Mouse (Mus musculus) hindbrain, embryonic 11.5 days (tissue): ENCODE results near the gene Sulf2. TPM values are rescaled to one million over a fixed set of nuclear protein-coding genes. Genes with fewer than 3 reads are reported as not detected.
A peak's percentile ranks its signal among the peaks of the same experiment; 100 is the strongest.

ENCODE experiments used
- ATAC-seq: fragments of 200-750 bp; cut with Nextera tagmentation; 2 replicates; pipeline ENCODE4 v1.8.0; 2017; ENCODE audit warnings: mild to moderate bottlenecking, moderate TSS enrichment, moderate library complexity; ENCODE audit not compliant: low FRiP score
- DNase-seq: peaks from one replicate; pipeline ENCODE4 v3.0.0-alpha.2; 2015; ENCODE audit warnings: low spot score
- H3K27ac ChIP-seq: fragments of 300-500 bp; sonication (generic); 2 replicates; pipeline ENCODE4 v1.5.1; 2014; ENCODE audit warnings: mild to moderate bottlenecking, low read depth, low read length
- H3K27me3 ChIP-seq: fragments of 300-500 bp; sonication (generic); 2 replicates; pipeline ENCODE4 v1.6.1; 2014; ENCODE audit warnings: mild to moderate bottlenecking, low read length, moderate library complexity, mixed read lengths; ENCODE audit not compliant: control insufficient read depth, insufficient read depth
- H3K36me3 ChIP-seq: fragments of 300-500 bp; sonication (generic); 2 replicates; pipeline ENCODE4 v1.6.1; 2014; ENCODE audit warnings: mild to moderate bottlenecking, low read length, moderate library complexity, mixed read lengths; ENCODE audit not compliant: control insufficient read depth, insufficient read depth
- H3K4me1 ChIP-seq: fragments of 300-500 bp; sonication (generic); replicated peaks from 2 replicates; pipeline ENCODE4 v1.6.1; 2014; ENCODE audit warnings: low read length, mixed read lengths; ENCODE audit not compliant: control insufficient read depth, insufficient read depth
- H3K4me2 ChIP-seq: fragments of 300-500 bp; sonication (generic); replicated peaks from 2 replicates; pipeline ENCODE4 v1.6.1; 2014; ENCODE audit warnings: mild to moderate bottlenecking, low read depth, low read length
- H3K4me3 ChIP-seq: fragments of 300-500 bp; sonication (generic); 2 replicates; pipeline ENCODE4 v1.5.1; 2014; ENCODE audit warnings: low read depth, low read length
- H3K9ac ChIP-seq: fragments of 300-500 bp; sonication (generic); 2 replicates; pipeline ENCODE4 v1.6.1; 2014; ENCODE audit warnings: low read depth, low read length
- H3K9me3 ChIP-seq: fragments of 300-500 bp; sonication (generic); 2 replicates; pipeline ENCODE4 v1.6.1; 2016; ENCODE audit warnings: low read length; ENCODE audit not compliant: control insufficient read depth
- WGBS: fragments of 180-500 bp; shearing (Covaris S2); extraction: QIAGEN DNeasy Blood & Tissue Kit; methylation state at CpG from one replicate; pipeline ENCODE4 v1.1.7; 2014; 5-methylcytosine and 5-hydroxymethylcytosine counted together
- polyA plus RNA-seq: library from polyadenylated mRNA; unstranded; fragments of >200 nt; fragmentation: Nextera tagmentation; extraction: Ambion mirVana; gene quantifications from 2 replicates; pipeline ENCODE4 v1.2.1, GENCODE M21; 2014

Gene Sulf2
- polyA plus RNA-seq, 1 experiment from 2014 or later: 115 TPM

- no peak overlapping the region for H3K4me3 ChIP-seq
- no peaks in the 10 kb centered on the region for H3K36me3 ChIP-seq
- ATAC-seq (peak; percentile 83), DNase-seq (peak; percentile 60)
- WGBS: 30% methylated on average over 7 of the region's 7 CpGs
- H3K27ac ChIP-seq: peak overlapping the region; percentile 68
- H3K9me3 ChIP-seq: no peaks in the 10 kb centered on the region
- H3K4me2 ChIP-seq: peak overlapping the region; percentile 24; the same call in 1 of the 2 replicates
- H3K4me1 ChIP-seq: peaks cover 8% of the 10 kb centered on the region; the same call in 1 of the 2 replicates
- H3K27me3 ChIP-seq: no peaks in the 10 kb centered on the region
- 0 out of 2 replicates have a peak overlapping the region, but pooled peaks have one; percentile 44 for H3K9ac ChIP-seq
Observed at GRCm38 (mm10) chr2:166031120-166031929, 124.1 kb downstream of the Sulf2 start.

- H3K9ac ChIP-seq: peak overlapping the region; percentile 3; the same call in 1 of the 2 replicates
- H3K4me1 ChIP-seq: peaks cover 8% of the 10 kb centered on the region; the same call in 1 of the 2 replicates
- ATAC-seq (no peak), DNase-seq (peak; percentile 37)
- H3K27ac ChIP-seq: peak overlapping the region; percentile 68
- H3K4me3 ChIP-seq: no peak overlapping the region
- no peaks in the 10 kb centered on the region for H3K36me3 ChIP-seq
- no peaks in the 10 kb centered on the region for H3K27me3 ChIP-seq
- no peaks in the 10 kb centered on the region for H3K9me3 ChIP-seq
- peak overlapping the region; percentile 24; the same call in 1 of the 2 replicates for H3K4me2 ChIP-seq
- 5% methylated on average over 13 of the region's 13 CpGs for WGBS
Observed at GRCm38 (mm10) chr2:166030256-166030995, 125.0 kb downstream of the Sulf2 start.

GRCm38 (mm10) chr2:166029232-166029631, 126.2 kb downstream of the Sulf2 start:
- Histone ChIP-seq H3K4me2 (no peak overlapping the region), H3K9me3 (no peaks in the 10 kb centered on the region), H3K9ac (no peak overlapping the region), H3K27ac (no peak overlapping the region), H3K27me3 (no peaks in the 10 kb centered on the region), H3K4me1 (peaks cover 8% of the 10 kb centered on the region; the same call in 1 of the 2 replicates), H3K36me3 (no peaks in the 10 kb centered on the region), H3K4me3 (no peak overlapping the region)
- ATAC-seq: no peak
- no peak for DNase-seq
- WGBS: 58% methylated on average over 4 of the region's 4 CpGs

GRCm38 (mm10) chr2:166027834-166028233, 127.6 kb downstream of the Sulf2 start:
- no peak overlapping the region for H3K27ac ChIP-seq
- no peaks in the 10 kb centered on the region for H3K27me3 ChIP-seq
- no peak overlapping the region for H3K9ac ChIP-seq
- no peaks in the 10 kb centered on the region for H3K36me3 ChIP-seq
- no peaks in the 10 kb centered on the region for H3K9me3 ChIP-seq
- H3K4me3 ChIP-seq: no peak overlapping the region
- DNase-seq: no peak
- ATAC-seq: no peak
- H3K4me1 ChIP-seq: peaks cover 8% of the 10 kb centered on the region; the same call in 1 of the 2 replicates
- WGBS: 93% methylated on average over 3 of the region's 3 CpGs
- H3K4me2 ChIP-seq: no peak overlapping the region

GRCm38 (mm10) chr2:166025943-166026342, 129.5 kb downstream of the Sulf2 start:
- no peaks in the 10 kb centered on the region for H3K27me3 ChIP-seq
- H3K4me1 ChIP-seq: peaks cover 8% of the 10 kb centered on the region
- no peaks in the 10 kb centered on the region for H3K36me3 ChIP-seq
- no peak overlapping the region for H3K9ac ChIP-seq
- H3K9me3 ChIP-seq: no peaks in the 10 kb centered on the region
- DNase-seq (no peak), ATAC-seq (no peak)
- H3K4me3 ChIP-seq: no peak overlapping the region
- H3K27ac ChIP-seq: no peak overlapping the region
- 91% methylated on average over 5 of the region's 5 CpGs for WGBS
- no peak overlapping the region for H3K4me2 ChIP-seq

GRCm38 (mm10) chr2:166024621-166025020, 130.8 kb downstream of the Sulf2 start:
- Histone ChIP-seq H3K36me3 (no peaks in the 10 kb centered on the region), H3K27ac (no peak overlapping the region), H3K4me1 (peaks cover 3% of the 10 kb centered on the region; the same call in 1 of the 2 replicates), H3K9me3 (no peaks in the 10 kb centered on the region), H3K27me3 (no peaks in the 10 kb centered on the region), H3K4me3 (no peak overlapping the region), H3K4me2 (no peak overlapping the region), H3K9ac (no peak overlapping the region)
- DNase-seq (no peak), ATAC-seq (no peak)
- 83% methylated on average over 4 of the region's 4 CpGs for WGBS

GRCm38 (mm10) chr2:166024079-166024478, 131.4 kb downstream of the Sulf2 start:
- no peak overlapping the region for H3K4me3 ChIP-seq
- ATAC-seq (no peak), DNase-seq (no peak)
- H3K9ac ChIP-seq: no peak overlapping the region
- no peak overlapping the region for H3K27ac ChIP-seq
- H3K36me3 ChIP-seq: no peaks in the 10 kb centered on the region
- no peaks in the 10 kb centered on the region for H3K9me3 ChIP-seq
- peaks cover 3% of the 10 kb centered on the region; the same call in 1 of the 2 replicates for H3K4me1 ChIP-seq
- H3K27me3 ChIP-seq: no peaks in the 10 kb centered on the region
- no peak overlapping the region for H3K4me2 ChIP-seq
- WGBS: 89% methylated on average over 3 of the region's 3 CpGs
